Mouse (Mus musculus): ENCODE data around the gene Igfbp2. TPM values are rescaled to one million over a fixed set of nuclear protein-coding genes. Genes with fewer than 3 reads are reported as not detected.

Igfbp2 gene
- polyA plus RNA-seq, 1 experiment, result 0.10 TPM

DNA sequence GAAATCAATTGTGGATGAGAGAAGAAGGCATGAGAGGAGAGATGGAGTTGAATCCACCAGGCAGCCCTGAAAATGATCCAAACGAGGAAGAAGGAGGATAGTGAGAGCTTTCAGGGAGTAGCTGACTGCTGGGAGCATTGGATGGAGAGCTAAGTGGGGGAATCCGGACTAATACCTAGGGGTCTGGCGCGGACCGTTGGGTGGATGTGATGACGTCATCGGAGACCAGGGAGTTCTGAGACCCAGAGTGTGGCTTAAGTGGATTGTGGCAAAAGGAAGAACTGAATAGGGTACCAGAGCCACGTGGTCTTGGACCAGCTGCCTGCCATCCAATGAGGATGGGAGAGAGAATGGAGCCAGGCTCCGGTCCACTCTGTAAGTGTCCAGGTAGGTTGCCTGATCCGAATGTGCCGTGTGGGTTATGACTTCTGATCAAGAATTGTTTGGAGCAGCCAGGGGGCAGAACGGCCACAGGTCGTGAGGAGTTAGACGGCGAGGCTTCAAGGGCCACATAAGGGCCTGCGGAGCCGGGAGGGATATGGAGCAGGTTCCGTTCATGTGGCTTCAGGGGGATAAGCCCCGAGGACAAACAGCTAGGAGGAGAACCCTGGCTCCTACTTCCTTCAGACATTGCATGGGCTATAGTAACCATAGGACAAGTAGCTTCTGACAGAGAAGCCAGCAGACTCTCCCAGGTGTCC is 32.1 kb downstream of the Igfbp2 start:
- no peak overlapping the region for H3K4me3 ChIP-seq (replicated peaks)
- no peak for TF ChIP-seq GATA1 (IDR thresholded peaks at IDR 0.05; ENCODE audit: low read length)
- no peak for TF ChIP-seq TAL1 (IDR thresholded peaks at IDR 0.05; ENCODE audit: low read length)
- H3K36me3 ChIP-seq (ENCODE audit: control insufficient read depth), result no peaks in the 10 kb centered on the region
- no peaks in the 10 kb centered on the region for H3K9me3 ChIP-seq (ENCODE audit: control insufficient read depth, low read length)
- no peaks in the 10 kb centered on the region for H3K4me1 ChIP-seq (ENCODE audit: control insufficient read depth)
- H3K27me3 ChIP-seq (ENCODE audit: control insufficient read depth), result no peaks in the 10 kb centered on the region

DNA sequence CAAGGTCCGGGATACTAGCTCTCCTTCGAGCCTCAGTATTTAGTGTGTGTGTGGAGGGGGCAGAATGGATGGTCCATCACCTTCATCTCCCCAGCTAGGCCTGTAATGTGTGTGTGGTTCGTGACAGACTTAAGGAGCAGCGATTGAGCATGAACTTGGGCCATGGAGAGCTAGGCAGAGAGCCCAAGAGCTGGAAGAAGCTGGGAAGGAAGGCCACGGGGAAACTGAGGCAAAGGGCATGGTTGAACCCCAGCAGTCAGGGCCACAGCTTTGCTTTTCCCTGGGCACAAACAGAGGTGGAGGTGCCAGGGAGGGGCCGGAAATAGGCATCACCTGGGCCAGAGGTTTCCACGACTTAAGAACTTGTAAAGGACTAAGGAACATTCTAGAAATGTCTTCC is 32.8 kb downstream of the Igfbp2 start:
- no peaks in the 10 kb centered on the region for H3K9me3 ChIP-seq (ENCODE audit: control insufficient read depth, low read length)
- H3K4me3 ChIP-seq (replicated peaks), result no peak overlapping the region
- H3K4me1 ChIP-seq (ENCODE audit: control insufficient read depth), result no peaks in the 10 kb centered on the region
- no peak for TF ChIP-seq GATA1 (IDR thresholded peaks at IDR 0.05; ENCODE audit: low read length)
- TF ChIP-seq TAL1 (IDR thresholded peaks at IDR 0.05; ENCODE audit: low read length), result no peak
- no peaks in the 10 kb centered on the region for H3K36me3 ChIP-seq (ENCODE audit: control insufficient read depth)
- H3K27me3 ChIP-seq (ENCODE audit: control insufficient read depth), result no peaks in the 10 kb centered on the region

DNA sequence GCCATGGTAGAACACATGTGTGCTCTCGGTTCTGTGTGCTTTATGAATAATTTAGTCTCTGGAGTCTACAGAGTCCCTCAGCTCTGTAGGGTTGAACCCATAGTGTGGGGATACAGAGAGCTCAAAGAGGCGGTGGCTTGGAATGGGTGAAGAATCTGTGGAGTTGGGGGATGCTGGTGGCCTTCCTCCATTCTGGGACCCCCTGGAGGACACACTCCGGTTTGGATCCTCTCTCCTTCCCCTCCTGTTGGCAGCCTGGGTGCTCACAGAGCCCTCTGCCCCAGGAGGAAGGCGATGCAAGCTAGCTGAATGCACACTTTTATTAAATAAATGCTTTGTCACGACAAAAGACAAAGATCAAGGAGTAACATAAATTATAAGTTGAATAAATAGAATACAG is 33.3 kb downstream of the Igfbp2 start:
- no peaks in the 10 kb centered on the region for H3K27me3 ChIP-seq (ENCODE audit: control insufficient read depth)
- H3K36me3 ChIP-seq (ENCODE audit: control insufficient read depth), result no peaks in the 10 kb centered on the region
- H3K9me3 ChIP-seq (ENCODE audit: control insufficient read depth, low read length), result no peaks in the 10 kb centered on the region
- H3K4me1 ChIP-seq (ENCODE audit: control insufficient read depth), result no peaks in the 10 kb centered on the region
- no peak overlapping the region for H3K4me3 ChIP-seq (replicated peaks)
- TF ChIP-seq GATA1 (IDR thresholded peaks at IDR 0.05; ENCODE audit: low read length), result no peak
- no peak for TF ChIP-seq TAL1 (IDR thresholded peaks at IDR 0.05; ENCODE audit: low read length)

DNA sequence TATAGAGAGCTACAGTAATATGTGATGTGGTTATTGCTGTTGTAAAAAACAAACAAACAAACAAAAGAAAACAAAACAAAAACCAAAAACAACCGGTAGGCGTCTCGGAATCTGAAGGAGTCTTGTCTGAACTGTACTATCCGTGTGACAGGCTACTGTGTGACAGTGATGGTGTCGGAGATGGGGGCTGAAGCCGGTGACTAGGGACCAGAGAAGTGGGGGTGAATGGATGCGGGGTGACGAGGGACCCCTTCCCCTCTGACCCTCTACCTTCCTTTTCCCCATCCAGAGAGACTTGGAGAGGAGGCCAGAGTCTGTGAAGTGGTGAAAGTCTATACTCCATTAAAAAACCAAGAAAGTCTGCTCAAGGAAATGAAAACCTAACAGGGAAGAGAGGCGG is 34.0 kb downstream of the Igfbp2 start:
- Histone ChIP-seq H3K9me3 (ENCODE audit: control insufficient read depth, low read length) (no peaks in the 10 kb centered on the region), H3K27me3 (ENCODE audit: control insufficient read depth) (no peaks in the 10 kb centered on the region), H3K4me3 (replicated peaks) (no peak overlapping the region), H3K36me3 (ENCODE audit: control insufficient read depth) (no peaks in the 10 kb centered on the region), H3K4me1 (ENCODE audit: control insufficient read depth) (no peaks in the 10 kb centered on the region)
- TF ChIP-seq TAL1 (IDR thresholded peaks at IDR 0.05; ENCODE audit: low read length) (no peak), GATA1 (IDR thresholded peaks at IDR 0.05; ENCODE audit: low read length) (no peak)

DNA sequence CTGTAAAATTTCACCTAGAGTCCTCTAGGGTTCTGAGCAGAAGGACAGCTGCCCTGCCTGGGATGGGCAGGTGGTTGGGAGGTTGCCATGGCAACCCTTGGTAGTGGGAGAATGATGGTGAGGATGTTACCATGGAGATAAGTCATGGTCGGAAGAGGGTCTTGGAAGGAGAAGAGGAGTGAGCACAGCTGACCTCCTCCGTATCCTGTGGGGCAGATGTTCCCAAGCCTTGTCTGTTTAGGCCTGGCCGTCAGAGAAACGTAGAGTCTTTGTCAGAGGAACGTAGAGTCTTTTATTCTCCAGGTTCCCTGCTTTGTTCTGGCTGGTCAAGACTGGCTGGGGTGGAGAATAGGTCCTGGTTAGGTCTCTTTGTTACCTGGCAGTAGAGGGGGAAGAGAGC is 34.6 kb downstream of the Igfbp2 start:
- Histone ChIP-seq H3K36me3 (ENCODE audit: control insufficient read depth) (no peaks in the 10 kb centered on the region), H3K4me3 (replicated peaks) (no peak overlapping the region), H3K9me3 (ENCODE audit: control insufficient read depth, low read length) (no peaks in the 10 kb centered on the region), H3K4me1 (ENCODE audit: control insufficient read depth) (no peaks in the 10 kb centered on the region), H3K27me3 (ENCODE audit: control insufficient read depth) (no peaks in the 10 kb centered on the region)
- TF ChIP-seq GATA1 (IDR thresholded peaks at IDR 0.05; ENCODE audit: low read length) (no peak), TAL1 (IDR thresholded peaks at IDR 0.05; ENCODE audit: low read length) (no peak)

DNA sequence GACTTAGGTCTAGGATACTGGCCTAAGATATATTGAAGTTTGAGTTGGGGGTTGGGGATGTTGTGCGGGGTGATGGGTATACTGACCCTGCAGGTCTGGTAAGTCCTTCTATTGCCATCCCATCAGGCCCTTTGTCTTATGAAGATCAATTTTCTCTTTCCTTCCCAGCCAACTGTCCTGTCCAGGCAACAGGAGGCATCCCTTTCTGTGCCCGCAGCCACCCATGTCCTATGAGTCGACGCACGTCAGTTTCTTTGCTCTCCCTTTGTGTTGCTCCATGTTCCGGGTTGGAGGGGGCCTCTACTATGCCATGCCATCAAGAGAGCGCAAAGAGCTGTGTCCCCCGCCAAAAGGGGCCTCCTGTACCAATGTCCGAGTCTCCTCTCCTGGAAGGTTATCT is 35.7 kb downstream of the Igfbp2 start:
- no peaks in the 10 kb centered on the region for H3K27me3 ChIP-seq (ENCODE audit: control insufficient read depth)
- no peaks in the 10 kb centered on the region for H3K36me3 ChIP-seq (ENCODE audit: control insufficient read depth)
- H3K4me1 ChIP-seq (ENCODE audit: control insufficient read depth), result no peaks in the 10 kb centered on the region
- no peak overlapping the region for H3K4me3 ChIP-seq (replicated peaks)
- H3K9me3 ChIP-seq (ENCODE audit: control insufficient read depth, low read length), result no peaks in the 10 kb centered on the region
- TF ChIP-seq GATA1 (IDR thresholded peaks at IDR 0.05; ENCODE audit: low read length), result no peak
- TF ChIP-seq TAL1 (IDR thresholded peaks at IDR 0.05; ENCODE audit: low read length), result no peak

DNA sequence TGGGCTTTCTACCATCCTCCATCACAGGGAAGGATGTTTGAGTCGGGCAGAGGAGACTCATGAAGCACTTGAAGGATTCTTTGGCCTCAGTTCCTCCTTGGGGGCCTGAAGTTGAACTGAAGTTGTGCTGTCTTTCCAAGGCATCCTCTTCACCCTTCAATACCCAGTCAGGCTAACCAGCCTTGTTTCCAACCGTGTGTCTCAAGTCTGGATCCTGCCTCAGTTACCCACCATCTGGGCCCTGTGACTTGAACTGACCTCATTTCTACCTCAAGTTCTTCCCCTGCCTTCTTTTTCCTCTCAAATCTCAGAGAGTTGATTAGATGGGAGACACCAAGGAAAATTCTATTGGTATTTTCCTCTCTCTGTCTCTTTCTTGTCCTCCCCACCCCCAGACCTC is 36.2 kb downstream of the Igfbp2 start:
- H3K9me3 ChIP-seq (ENCODE audit: control insufficient read depth, low read length), result no peaks in the 10 kb centered on the region
- TF ChIP-seq GATA1 (IDR thresholded peaks at IDR 0.05; ENCODE audit: low read length) (no peak), TAL1 (IDR thresholded peaks at IDR 0.05; ENCODE audit: low read length) (no peak)

DNA sequence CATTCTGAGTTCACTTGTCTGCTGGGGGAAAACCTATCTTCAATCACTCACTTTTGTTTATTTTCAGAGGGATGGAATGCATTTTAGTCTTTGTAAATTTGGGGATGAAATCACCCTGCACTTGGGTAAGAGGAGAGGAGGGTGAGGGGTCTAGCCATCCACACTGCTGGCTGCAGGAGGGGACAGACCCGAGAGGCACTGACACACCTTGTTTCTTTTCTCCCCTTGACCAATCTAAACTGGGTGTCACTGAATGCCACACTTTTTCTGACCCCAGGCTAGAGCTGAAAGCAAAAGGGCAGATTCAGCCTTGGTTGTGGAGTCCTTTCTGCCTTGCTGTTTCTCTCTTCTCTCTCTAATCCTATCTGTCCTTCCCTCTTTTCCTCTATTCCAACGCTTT is 37.4 kb downstream of the Igfbp2 start:
- Histone ChIP-seq H3K36me3 (ENCODE audit: control insufficient read depth) (no peaks in the 10 kb centered on the region), H3K27me3 (ENCODE audit: control insufficient read depth) (no peaks in the 10 kb centered on the region), H3K4me3 (replicated peaks) (no peak overlapping the region), H3K9me3 (ENCODE audit: control insufficient read depth, low read length) (no peaks in the 10 kb centered on the region), H3K4me1 (ENCODE audit: control insufficient read depth) (no peaks in the 10 kb centered on the region)
- TF ChIP-seq GATA1 (IDR thresholded peaks at IDR 0.05; ENCODE audit: low read length), result no peak
- no peak for TF ChIP-seq TAL1 (IDR thresholded peaks at IDR 0.05; ENCODE audit: low read length)

More for the DNA sequence above, 36.2 kb downstream of the Igfbp2 start:
- Histone ChIP-seq H3K4me3 (replicated peaks) (no peak overlapping the region), H3K36me3 (ENCODE audit: control insufficient read depth) (no peaks in the 10 kb centered on the region), H3K4me1 (ENCODE audit: control insufficient read depth) (no peaks in the 10 kb centered on the region), H3K27me3 (ENCODE audit: control insufficient read depth) (no peaks in the 10 kb centered on the region)

DNA sequence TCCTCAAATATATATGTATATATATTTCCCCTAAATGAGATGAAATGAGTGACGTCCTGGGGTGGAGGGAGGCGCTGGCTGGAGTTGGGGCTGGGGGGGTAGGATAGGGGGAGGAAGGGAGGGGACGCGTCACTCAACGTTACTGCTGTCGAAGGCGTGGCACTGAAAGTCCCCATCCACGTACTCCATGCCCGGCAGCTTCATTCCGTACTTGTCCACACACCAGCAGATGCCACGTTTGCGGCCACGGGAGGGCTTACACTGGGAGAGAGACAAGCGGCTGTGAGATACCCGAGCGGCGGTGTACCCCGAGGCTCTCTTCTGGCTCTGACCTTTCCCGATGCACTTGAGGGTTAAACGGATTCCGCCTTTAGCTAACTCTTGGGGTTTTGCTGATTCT is 37.9 kb downstream of the Igfbp2 start:
- Histone ChIP-seq H3K4me3 (replicated peaks) (no peak overlapping the region), H3K27me3 (ENCODE audit: control insufficient read depth) (no peaks in the 10 kb centered on the region), H3K36me3 (ENCODE audit: control insufficient read depth) (no peaks in the 10 kb centered on the region), H3K4me1 (ENCODE audit: control insufficient read depth) (no peaks in the 10 kb centered on the region), H3K9me3 (ENCODE audit: control insufficient read depth, low read length) (no peaks in the 10 kb centered on the region)
- no peak for TF ChIP-seq GATA1 (IDR thresholded peaks at IDR 0.05; ENCODE audit: low read length)
- no peak for TF ChIP-seq TAL1 (IDR thresholded peaks at IDR 0.05; ENCODE audit: low read length)

DNA sequence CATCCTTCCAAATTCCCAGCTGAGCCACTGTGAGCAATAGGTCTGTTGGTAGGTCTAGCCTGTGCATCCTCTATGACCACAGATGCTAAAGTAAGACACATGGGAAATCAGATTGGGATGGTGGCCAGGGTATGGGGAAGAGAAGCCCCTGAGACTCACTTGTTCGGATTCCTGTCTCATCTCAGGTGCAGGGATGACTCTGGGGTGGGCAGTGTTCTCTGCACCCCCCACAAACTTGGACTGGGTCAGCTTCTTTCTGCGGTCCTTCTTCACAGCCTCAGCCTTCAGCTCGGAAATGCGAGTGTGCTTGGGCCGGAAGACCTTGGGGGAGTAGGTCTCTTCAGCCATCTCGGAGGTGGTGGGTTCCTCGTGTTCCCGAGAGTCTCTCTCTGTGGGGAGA is 39.4 kb downstream of the Igfbp2 start:
- Histone ChIP-seq H3K27me3 (ENCODE audit: control insufficient read depth) (peaks cover 2% of the 10 kb centered on the region), H3K4me1 (ENCODE audit: control insufficient read depth) (no peaks in the 10 kb centered on the region), H3K9me3 (ENCODE audit: control insufficient read depth, low read length) (no peaks in the 10 kb centered on the region), H3K36me3 (ENCODE audit: control insufficient read depth) (no peaks in the 10 kb centered on the region), H3K4me3 (replicated peaks) (no peak overlapping the region)
- TF ChIP-seq GATA1 (IDR thresholded peaks at IDR 0.05; ENCODE audit: low read length), result no peak
- TF ChIP-seq TAL1 (IDR thresholded peaks at IDR 0.05; ENCODE audit: low read length), result no peak

Data from erythroblast, embryonic 14.5 days (primary cell).